Mouse (Mus musculus): Measurements from ENCODE around the gene Nprl2.

DNA sequence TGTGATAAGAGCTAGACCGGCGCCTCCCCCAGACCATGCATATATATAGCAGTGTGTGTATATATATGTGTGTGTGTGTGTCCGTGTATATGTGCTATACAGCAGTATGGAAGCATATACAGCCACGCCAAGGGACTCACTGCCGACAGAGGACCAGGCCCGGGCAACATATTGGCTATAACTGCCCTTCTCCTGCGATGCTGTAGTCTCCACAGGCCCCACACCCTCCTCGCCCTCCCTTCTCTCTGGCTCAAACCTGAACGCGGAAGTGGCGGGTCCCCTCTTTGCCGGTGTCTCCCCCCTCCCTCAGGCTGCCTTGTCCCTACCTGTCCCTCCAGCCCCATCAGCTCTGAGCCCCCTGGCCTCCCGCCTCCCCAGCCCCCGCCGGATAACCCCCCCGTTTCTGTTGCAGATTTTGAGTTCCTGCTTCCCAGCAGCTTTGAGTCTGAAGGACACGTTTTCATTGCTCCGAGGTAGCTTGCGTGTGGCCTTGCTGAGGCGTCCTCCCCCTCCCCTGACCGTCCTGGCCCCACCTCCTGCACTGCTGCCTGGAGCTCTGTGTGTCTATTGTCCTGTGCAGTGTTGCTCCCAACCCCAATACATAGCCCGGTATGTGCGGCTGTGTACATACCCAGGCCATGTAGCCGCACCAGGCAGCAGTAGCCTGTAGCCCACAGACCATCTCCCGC, 20.2 kb upstream of the Nprl2 start:
- TF ChIP-seq CTCF (IDR thresholded peaks at IDR 0.05; ENCODE audit: borderline replicate concordance, insufficient read depth, low read depth, low read length) (no peak), POLR2A (IDR thresholded peaks at IDR 0.05; ENCODE audit: borderline replicate concordance, insufficient read depth, low read length) (no peak)

Data from cerebellum, adult 2 months (tissue).